ENCODE assay signal across 8 mouse cellular contexts in the genomic region with DNA sequence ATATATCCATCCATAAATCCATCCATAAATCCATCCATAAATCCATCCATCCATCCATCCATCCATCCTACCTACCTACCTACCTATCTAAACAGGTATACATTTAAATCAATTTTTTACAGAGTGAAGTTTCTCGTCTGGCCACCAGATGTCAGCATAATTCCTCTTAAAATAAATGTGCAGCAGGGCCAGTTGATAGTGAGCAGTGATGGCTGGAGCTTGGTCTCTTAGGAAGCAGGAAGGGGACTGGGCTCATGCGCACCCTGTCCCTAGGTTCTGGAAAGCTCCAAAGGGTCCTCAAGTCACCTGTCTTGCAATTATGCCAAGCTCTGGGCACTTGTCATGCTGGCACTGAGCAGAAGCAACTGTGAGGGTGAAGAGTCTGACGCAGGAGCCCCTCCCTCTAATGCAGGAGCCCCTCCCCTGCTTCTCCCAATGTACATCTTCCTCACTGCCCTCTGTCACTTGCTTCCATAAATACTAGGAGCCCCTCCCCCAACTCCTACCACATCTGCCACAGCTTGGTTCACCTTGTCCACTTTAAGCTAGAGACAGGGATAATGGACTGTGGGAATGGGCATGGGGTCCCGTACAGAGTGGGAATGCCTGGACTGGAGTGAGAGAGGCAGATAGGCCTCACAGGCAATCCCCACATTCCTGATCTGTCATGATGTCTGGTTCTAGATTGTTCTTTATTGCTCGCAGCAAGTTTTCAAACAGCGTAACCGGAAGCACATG.
A peak's percentile ranks its signal among the peaks of the same experiment; 100 is the strongest.
DNase-seq lines count a peak whose midpoint lies in the region; ATAC-seq lines count a peak whose summit lies in the region.

No protein-coding gene starts in this region.

- H3K27ac ChIP-seq in forebrain, embryonic 11.5 days (ENCODE audit: low read depth, low read length) = no peak overlapping the region
- H3K27ac ChIP-seq in forebrain, embryonic 10.5 days = no peak overlapping the region
- no peak overlapping the region for H3K27ac ChIP-seq in forebrain, embryonic 13.5 days

- ATAC-seq in forebrain, embryonic 11.5 days (replicated peaks; ENCODE audit: low FRiP score) = 0 out of 2 replicates have a peak, but pooled peaks have one; percentile 53
- ATAC-seq in forebrain, embryonic 13.5 days = peak; percentile 76
- 0 out of 2 replicates have a peak, but pooled peaks have one; percentile 37 for ATAC-seq in megakaryocyte-erythroid progenitor cell, adult 5-6 weeks (replicated peaks; ENCODE audit: low FRiP score, low TSS enrichment, poor library complexity, severe bottlenecking)

- no peak overlapping the region for H3K9ac ChIP-seq in forebrain, embryonic 11.5 days (ENCODE audit: low read length)
- H3K9ac ChIP-seq in forebrain, embryonic 13.5 days = no peak overlapping the region

- peak; percentile 56 for DNase-seq in forebrain, embryonic 11.5 days (ENCODE audit: low spot score)
- no peak for DNase-seq in forebrain, embryonic 10.5 days (ENCODE audit: extremely low spot score, low spot score)
- DNase-seq in 3T3-L1 (ENCODE audit: low read depth, low spot score) = peak; percentile 72
- DNase-seq in brain, embryonic 18.5 days (ENCODE audit: low read depth, low spot score) = peak; percentile 32
- peak; percentile 26 to 30 for DNase-seq in kidney, adult 8-10 months
- DNase-seq in thymus, postnatal 25 days = peak; percentile 10

- H3K9me3 ChIP-seq in forebrain, embryonic 11.5 days (ENCODE audit: control insufficient read depth, low read length) = no peaks in the 10 kb centered on the region
- H3K9me3 ChIP-seq in forebrain, embryonic 10.5 days = no peaks in the 10 kb centered on the region
- H3K9me3 ChIP-seq in forebrain, embryonic 13.5 days (replicated peaks) = no peaks in the 10 kb centered on the region

- 63% methylated on average over 7 of the region's 7 CpGs for WGBS in forebrain, embryonic 11.5 days
- WGBS in forebrain, embryonic 10.5 days = 68% methylated on average over 7 of the region's 7 CpGs
- WGBS in forebrain, embryonic 13.5 days = 66% methylated on average over 7 of the region's 7 CpGs

- no peak overlapping the region for H3K4me3 ChIP-seq in forebrain, embryonic 11.5 days (ENCODE audit: low read depth, low read length)
- H3K4me3 ChIP-seq in forebrain, embryonic 10.5 days = no peak overlapping the region
- H3K4me3 ChIP-seq in forebrain, embryonic 13.5 days = no peak overlapping the region

- H3K4me1 ChIP-seq in forebrain, embryonic 11.5 days (replicated peaks; ENCODE audit: control insufficient read depth, insufficient read depth, low read length) = no peaks in the 10 kb centered on the region
- H3K4me1 ChIP-seq in forebrain, embryonic 10.5 days = peaks cover 9% of the 10 kb centered on the region
- H3K4me1 ChIP-seq in forebrain, embryonic 13.5 days = no peaks in the 10 kb centered on the region

- H3K27me3 ChIP-seq in forebrain, embryonic 11.5 days (ENCODE audit: control insufficient read depth, insufficient read depth, low read length) = no peaks in the 10 kb centered on the region
- peaks cover 37% of the 10 kb centered on the region for H3K27me3 ChIP-seq in forebrain, embryonic 10.5 days (ENCODE audit: poor library complexity, severe bottlenecking)
- H3K27me3 ChIP-seq in forebrain, embryonic 13.5 days = peaks cover 4% of the 10 kb centered on the region; the same call in 1 of the 2 replicates

- no peak overlapping the region for H3K4me2 ChIP-seq in forebrain, embryonic 11.5 days (ENCODE audit: low read depth, low read length, severe bottlenecking)
- H3K4me2 ChIP-seq in forebrain, embryonic 13.5 days = no peak overlapping the region

- H3K36me3 ChIP-seq in forebrain, embryonic 11.5 days (ENCODE audit: control insufficient read depth, insufficient read depth, low read length) = no peaks in the 10 kb centered on the region
- H3K36me3 ChIP-seq in forebrain, embryonic 10.5 days (replicated peaks) = no peaks in the 10 kb centered on the region
- no peaks in the 10 kb centered on the region for H3K36me3 ChIP-seq in forebrain, embryonic 13.5 days (ENCODE audit: poor library complexity, severe bottlenecking)
